Mouse (Mus musculus) MEL-GATA-1-ER (cell line): Measurements from ENCODE around the gene Wdfy3.
"Not testable (repeated sequence)": the region's sequence is repeated elsewhere in the genome, so short reads cannot be mapped to it uniquely, and the experiment has no call there.

Experiments
- DNase-seq: peaks from one replicate; pipeline ENCODE4 v3.0.0-alpha.2; 2012; ENCODE audit warnings: low read depth; ENCODE audit errors: extremely low read depth

Wdfy3 gene

DNA sequence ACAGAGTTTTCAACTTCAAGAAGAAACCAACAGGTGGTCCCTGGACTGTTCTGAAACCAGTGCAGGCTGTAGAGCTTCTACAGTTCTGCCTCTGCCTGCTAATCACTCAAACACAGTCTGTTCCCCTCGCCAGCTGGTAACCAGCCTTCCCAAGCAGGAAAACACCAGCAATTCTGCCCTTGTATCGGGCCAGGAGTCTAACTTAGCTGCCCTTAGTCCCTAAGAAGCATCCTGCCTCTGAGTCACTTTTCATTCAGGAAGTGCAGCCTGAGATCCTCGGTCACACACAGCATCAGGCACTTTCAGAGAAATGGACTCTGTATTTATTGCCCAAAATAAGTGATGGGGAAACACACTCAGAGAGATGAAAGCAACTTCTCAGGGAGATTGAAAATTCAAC, 66.3 kb downstream of the Wdfy3 start:
- no peak for DNase-seq

DNA sequence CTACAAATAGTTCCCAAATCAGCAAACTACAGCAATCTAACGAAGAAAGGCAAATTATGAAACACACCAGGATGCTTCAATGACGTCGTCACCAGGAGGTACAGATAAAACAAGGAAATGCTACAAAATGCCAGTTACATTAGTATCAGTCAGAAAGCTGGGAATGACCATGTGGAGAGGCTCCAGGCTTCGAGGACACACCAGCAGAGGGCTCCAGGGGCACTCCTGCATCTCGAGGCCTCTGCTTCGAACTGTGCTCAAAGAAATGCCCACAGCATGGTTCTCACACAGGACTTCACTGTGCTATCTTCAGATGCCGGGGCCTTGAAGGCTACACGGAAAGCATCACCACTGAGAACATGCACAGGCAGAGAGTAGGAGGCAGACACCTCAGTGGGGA, 68.7 kb downstream of the Wdfy3 start:
- no peak for DNase-seq

DNA sequence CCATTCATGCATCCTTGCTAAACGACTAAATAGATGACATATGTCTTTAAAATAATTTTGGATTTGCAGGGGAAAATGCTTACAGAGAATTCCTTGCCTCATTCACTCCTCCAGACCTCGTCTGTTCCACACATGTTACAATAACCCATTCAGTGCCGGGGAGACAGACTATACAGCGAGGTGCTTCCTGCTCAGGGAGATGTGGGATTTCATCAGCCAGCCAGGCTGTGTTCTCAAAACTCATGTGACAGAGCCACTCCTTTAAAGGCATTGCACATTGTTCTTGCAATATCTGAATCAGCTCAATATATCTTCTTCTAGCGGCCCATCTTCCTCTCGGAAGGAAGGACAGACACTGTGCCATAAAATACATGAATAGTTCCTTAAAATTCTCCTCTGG, 70.8 kb downstream of the Wdfy3 start:
- no peak for DNase-seq

DNA sequence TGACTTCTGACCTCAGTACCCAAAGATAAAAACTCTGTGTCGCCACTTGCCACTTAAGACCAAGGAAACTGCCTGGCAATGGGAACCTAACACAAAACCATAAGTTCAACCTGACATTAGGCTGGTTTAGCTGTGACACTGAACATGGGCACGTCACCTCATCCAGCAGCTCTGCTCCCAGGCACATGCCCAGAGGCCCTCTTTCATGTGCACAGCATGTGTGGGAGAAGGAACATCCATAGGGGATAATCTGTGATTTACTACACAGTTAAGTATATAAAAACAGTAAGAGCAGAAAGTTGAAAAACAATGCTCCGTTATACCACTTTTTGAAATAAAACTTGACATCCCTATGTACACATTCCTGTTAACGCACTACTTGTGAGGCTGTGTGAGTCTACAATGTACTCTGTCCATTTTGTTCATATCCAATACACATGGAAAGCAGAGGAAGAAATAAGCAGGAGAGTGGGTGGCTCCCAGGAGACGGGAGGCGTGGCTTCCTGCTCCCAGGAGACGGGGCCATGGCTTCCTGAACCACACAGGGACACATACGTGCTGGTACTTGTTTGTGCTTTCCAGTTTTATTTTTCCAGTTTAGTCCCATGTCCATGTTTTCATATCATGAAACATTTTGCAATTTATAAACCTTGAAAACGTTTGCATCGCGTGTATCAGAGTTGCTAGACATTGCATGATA, 73.5 kb downstream of the Wdfy3 start:
- DNase-seq = no peak

DNA sequence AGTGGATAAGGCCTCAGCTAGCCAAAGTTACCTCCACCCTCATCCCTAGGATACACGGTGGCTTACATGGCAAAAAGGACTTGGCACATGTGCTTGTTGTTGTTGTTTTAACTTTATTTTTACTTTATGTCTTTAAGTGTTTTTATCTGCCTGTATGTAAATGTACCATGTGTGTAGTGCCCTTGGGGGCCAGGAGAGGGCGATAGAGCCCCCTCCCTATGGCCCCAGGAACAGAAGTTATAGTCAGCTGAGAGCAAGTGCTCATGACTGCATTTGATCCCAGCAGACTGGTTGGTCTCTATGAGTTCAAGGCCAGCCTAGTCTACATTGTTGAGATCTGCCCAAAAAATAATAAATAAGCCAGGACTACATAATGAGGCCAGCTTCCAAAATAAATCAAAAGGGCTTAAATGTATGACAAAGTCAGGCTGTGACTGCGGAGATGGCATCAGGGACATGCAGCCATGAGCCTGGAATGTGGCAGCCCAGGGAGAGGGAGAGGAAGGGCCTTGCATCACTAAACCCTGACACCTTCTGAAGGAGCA, 74.2 kb downstream of the Wdfy3 start:
- peak; percentile 24 for DNase-seq

DNA sequence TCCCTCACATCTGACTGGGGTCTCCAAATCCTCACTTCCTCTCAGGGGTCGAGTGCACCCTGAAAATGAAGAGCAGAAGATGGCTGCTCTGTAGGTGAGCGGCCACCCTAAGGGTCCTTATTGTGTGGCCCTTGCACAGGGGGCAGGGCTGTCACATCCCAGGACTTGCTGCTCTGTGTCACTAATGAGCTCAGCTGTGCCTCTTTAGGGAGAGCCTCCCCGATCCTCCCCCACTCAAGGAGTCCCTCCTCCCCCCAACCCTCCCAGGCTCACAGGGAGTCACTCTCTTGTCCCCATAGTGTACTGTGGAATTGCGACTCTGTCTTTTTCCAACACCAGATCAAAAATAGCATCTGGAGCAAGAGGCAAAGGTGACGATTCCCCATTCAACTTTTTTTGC, 75.7 kb downstream of the Wdfy3 start:
- no peak for DNase-seq

DNA sequence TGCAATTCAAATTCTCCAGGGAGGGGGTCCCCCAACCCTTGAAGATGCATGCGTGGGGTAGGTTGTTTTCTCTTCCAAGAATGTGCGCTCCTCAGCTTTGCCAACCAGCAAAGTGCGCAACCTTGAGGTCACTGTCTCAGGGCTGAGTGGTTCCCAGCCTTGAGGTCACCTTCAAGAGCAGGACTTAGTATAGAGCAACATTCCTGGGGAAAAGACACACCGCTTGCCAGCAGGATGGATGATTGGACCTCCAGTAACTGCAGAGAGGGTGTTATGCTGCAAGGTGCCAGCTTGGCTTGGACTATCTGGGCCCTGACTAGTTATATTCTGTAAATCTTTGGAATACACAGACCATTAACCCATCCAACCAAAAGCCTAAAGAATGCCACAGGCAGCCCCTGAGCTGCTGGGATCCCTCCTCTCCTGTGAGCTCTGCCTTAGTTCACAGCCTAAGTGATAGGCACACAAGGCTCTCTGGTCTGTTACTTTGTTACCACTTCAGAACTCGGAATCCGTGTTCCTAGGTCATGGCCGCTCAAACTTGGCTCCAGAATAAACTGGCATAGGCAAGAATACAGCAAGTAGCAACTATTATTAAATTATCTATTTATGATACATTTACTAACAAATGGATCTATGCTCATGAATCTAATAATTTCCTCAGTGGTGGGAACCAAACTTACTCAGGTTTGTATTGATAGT, 76.6 kb downstream of the Wdfy3 start:
- no peak for DNase-seq

DNA sequence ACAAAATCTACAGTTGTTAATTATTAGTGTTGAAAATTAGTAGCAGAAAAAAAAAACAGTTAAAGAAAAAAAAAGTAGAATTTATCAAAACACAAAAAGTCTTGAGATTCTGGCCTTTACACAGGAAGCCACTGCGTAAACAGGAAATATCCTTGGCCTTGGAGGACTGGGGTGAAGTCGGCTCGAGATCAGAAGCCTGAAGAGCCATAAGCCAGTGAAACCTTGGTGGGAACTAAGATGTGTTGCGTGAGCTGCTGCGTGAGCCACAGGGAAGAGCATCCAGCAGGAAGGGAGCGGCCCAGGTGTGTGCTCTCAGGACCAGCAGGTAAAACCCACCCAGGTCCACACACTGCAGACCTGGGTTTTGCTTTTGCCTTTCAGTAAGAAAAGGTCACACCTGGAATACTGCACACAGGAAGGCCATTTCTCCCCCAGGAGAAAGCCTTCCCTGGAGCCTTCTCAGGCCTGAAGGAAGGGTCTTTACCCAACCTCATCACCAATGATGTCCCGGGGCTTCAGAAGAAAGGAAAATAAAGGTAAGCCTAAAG, 79.3 kb downstream of the Wdfy3 start:
- no peak for DNase-seq

DNA sequence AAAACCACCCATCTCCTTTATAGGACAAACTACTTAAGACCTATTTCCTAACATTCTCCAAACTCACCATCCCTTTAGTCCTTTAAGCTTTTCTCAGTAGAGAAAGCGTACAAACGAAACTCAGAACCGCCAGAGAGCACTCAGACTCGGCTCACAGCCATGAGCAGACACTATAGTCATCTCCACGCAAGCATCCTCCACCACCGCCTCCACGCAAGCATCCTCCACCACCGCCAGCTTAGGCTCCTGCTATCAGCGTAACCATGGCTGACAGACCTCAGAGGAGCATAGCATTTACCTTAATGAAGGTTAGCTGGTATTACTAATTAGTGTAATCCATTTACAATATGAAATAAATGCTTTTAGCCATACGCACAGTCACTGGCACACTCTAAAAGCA, 81.2 kb downstream of the Wdfy3 start:
- no peak for DNase-seq

DNA sequence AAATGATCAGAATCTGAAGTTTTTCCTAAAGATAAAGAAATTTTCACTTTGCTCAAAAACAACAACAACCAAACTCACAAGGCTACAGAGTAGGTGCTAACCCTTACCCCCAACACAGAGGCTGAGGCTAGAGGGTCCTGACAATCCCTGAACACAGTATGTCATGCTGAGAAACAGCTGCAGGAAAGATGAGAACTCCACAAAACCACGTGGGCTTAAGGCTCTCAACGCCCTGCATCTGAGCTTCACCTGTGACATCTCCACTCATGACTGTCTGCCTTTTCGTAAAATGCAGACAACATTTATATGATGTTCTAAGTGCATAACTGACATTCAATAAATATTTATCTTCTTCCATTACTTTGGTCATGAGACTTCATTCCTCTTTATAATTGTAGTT, 83.0 kb downstream of the Wdfy3 start:
- DNase-seq = no peak

DNA sequence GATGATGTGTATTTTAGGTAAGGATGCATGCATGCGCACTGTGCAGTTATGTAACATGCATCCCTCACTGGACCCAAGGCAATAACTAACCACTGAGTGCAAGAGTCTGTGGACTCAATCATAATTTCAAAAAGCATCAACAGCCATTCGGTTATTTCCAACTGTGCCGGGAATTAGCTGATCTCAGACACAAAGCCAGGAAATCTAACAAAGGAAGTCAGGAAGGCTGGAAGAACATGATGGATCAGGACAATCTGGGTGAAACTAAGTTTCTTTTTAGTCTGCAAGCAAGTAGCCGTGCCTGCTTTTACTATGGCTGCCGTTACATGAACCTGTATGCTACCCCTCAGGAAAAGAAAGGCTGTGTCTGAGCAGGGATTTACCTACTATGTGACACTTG, 87.5 kb downstream of the Wdfy3 start:
- DNase-seq = no peak

DNA sequence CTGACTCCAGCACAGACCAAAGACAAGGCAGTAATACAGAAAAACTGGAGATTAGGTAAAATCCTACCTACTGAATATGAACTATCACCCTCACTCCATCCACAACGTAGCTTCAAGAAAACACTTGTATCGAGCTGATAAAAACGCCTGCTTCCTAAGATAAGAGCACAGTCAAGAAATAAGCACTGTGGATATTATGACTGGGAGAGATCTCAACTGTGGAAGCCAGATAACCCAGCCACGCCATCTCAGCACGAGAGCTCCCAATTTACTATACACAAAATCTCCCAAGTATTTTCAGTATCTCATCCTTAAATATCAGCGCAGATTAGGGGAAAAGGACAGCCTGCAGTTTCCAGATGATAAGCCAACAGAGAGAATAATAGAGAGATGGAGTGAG, 90.1 kb downstream of the Wdfy3 start:
- DNase-seq = peak; percentile 56

DNA sequence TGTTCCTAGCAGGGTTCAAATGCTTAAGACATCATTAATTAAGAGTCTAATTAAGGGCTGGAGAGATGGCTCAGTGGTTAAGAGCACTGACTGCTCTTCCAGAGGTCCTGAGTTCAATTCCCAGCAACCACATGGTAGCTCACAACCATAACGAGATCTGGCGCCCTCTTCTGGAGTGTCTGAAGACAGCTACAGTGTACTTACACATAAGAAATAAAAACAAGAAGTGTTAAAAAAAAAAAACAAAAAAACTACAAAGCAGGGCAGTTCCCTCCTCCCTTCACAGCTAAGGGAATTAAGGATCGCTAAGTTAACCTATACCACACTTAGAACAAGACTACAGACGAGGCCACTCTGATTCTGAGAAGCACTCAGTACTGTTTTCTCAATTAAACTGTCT, 97.1 kb downstream of the Wdfy3 start:
- not testable (repeated sequence) for DNase-seq

DNA sequence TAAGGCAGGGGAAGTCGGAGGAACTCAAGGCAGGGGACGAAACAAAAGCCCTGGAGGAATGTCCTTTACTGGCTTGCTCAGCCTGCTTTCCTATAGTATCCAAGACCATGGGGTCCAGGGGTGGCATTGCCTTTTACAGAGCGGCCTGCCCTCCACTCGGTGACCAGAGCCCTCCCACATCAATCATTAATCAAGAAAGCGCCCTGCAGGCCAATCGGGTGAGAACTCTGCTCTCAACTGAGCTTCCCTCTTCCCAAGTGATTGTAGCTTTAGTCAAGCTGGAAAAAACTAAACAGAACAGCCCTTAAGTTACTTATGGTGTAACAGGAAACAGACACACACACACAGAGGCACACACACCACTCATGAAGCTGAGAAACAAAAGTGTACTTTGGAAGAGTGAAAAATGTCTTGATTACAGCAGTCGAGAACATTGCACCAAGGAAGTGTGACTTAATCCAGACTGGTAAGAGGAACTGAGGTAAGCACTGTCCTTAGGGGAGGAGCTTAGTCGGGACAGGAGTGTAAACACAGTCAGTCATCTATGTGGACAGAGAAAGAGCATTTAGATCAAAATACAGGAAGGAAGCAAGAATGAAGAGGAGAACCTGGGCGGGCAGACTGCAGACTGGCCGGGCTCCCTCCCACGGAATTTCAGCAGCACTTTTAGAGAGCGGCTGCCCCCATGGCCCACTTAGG, 101.4 kb downstream of the Wdfy3 start:
- no peak for DNase-seq

DNA sequence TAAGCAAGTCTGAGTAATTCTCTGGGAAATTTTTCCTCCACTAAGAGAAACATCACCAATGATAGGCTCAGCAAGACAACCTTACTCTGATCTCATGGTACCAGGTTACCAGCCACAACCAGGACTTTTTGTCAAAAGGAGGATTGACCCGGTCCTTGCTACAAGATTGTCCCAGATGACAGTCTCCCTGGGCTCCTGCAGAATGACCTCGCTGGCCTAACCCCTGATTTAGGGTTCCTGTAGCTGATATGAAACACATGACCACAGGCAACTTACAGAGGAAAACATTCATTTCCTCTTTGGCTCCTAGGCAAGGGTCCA, 101.9 kb downstream of the Wdfy3 start:
- DNase-seq = no peak

DNA sequence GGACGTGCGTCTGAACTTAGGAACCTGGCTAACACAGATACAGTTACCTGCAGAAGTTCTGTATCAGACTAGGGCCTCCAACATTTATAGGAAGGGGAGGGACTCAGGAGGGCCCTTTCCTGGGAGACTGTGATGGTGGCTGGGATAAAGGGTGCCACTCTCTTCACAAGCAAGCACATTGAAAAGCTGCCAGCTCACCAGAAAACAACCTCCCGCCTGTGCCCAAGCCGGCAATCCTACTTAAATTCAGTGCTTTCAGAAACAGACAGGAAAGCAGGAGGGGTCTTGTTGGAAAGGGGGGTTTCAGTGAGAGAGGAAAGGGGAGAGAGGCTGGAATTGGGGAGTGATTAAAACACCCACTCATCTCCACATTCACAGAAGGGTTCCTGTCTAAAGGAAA, 106.9 kb downstream of the Wdfy3 start:
- no peak for DNase-seq

DNA sequence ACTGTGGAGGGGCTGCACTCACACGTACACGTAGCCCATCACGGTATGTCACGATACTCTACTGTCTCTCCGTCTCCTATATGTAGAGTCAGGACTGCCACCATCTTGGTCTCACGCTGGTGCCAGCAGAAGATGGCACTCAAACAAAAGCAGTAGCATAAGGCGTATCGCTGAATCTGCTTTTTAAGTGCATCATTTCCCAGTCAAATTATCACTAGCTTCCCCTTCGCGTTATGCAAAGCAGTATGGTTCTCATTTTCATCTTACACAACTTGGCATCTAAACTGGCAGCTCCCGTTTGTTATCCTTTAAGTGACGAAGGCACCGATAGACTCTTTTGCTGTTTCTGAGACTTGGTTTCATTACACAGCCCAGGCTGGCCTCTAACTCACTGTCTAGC, 110.4 kb downstream of the Wdfy3 start:
- DNase-seq = no peak

DNA sequence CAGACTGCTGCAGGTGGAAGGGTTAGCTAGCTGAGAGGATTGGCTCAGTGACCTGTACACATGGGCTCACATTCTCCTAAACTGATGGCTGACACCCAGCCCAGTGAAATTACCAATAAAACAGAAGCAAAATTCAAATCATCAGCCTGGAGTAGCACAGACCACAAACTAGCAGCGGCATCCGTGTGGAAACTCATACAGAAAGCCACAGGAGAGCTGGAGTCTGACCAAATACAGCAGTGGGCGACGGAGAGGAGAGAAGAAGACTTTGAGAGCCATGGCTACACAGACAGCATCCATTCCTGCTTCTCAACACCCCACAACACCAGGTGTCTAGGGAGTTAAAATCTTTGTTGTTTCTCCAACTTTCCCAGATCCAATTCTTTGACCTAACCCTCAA, 110.8 kb downstream of the Wdfy3 start:
- DNase-seq = no peak

DNA sequence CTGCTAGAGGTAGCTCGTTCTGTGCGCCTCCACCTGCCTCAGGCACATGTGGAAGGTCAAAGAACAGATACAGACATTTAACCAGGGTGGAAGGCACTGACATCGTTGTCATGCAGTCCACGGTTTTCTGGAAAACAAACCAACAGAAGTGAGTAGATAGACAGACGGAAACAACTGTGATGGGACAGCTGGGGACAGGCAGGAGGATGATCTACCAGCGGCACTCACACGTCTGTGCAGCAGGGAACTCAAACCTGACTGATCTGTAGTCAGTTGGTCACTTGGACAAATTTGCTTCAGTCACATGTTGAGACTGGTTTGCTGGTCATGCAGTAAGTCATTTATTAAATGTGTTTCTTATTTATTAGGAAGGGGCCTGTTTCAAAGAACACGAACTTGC, 112.3 kb downstream of the Wdfy3 start:
- no peak for DNase-seq

DNA sequence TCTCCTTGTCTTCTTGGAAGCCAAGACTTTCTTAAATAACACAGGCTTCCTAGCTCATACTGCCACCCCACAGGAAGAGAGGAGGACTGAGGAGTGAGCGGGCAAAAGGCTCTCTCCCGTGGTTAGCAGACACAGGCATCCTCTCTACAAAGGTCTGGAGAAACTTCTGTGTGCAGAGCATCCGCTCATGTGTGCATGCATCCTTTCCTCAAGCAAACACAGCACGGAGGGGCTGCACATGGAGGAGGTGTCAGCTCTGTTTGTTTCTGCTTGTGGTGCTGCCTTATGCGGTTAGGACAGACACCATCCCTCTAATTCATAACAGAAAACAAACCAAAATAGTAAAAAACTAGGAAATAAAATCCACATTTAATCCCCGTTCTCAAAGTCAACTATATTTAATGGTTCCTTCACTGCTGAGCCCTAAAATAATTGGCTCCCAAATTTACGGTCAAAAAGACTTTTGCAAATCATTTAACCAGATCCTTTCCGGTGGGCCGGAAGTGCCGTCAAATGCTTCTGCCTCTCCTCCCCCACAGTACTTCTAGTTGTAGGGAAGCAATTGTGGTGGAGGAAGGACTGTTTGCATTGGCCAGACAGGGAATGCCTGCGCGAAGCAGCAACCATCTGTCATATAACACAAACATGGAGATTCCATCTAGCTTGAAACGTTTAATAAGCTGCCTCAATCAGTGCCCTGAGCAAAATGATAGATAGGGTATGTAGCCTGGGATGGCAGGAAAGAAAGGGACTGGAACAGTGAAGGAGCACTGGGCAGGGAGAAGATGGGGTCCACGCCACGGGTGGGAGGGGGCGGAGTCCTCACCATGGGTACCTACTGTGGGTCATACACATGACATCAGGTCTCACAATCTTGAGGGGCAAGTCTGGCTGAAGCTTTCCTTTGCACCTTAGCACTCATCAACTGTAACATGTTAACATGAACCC, 115.1 kb downstream of the Wdfy3 start:
- no peak for DNase-seq

DNA sequence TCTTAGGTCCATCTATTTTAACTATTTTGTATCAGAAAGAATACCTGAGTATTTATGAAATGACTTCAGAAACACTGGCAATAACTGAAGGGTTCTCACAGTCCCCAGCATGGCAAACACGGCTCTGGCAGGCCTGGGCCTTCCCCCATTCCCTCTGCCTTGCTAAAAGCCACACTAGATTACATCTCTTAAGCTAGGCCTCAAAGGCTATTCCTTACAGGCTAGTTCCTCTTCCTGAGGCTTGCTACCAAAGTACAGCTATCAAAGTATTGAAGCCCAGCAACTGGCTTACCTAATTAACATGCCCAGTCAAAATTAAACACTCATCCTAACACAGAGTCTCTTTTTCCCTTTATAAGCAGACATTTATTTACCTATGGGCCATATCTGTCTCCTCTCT, 117.8 kb downstream of the Wdfy3 start:
- DNase-seq = peak; percentile 33
